Mouse (Mus musculus) 3134 (cell line): Measurements from ENCODE around the gene Ppm1h.
A peak's percentile ranks its signal among the peaks of the same experiment; 100 is the strongest.

ENCODE experiments used
- DNase-seq: peaks from one replicate; pipeline ENCODE4 v3.0.0-alpha.2; 2011; ENCODE audit warnings: low spot score; ENCODE audit not compliant: insufficient read length; ENCODE audit errors: extremely low read depth

Gene Ppm1h

DNA sequence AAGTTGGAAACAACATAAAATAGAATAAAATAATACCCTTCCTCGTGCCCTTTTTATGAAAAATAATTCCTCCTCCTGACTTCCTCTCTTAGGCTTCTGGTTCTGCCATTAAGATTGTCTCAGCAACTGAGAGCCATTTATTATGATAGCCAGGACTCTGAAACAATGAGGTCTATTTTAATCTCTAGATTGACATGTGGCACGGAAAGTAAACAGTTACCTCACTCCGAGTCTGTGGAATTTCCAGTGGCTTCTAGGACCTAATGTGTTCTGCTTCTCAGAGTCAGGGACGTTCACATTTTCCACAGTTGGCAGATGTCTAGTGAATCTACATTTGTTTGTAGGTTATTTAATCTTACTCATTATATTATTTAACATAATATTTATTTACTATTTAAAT, 87.0 kb downstream of the Ppm1h start:
- no peak for DNase-seq

DNA sequence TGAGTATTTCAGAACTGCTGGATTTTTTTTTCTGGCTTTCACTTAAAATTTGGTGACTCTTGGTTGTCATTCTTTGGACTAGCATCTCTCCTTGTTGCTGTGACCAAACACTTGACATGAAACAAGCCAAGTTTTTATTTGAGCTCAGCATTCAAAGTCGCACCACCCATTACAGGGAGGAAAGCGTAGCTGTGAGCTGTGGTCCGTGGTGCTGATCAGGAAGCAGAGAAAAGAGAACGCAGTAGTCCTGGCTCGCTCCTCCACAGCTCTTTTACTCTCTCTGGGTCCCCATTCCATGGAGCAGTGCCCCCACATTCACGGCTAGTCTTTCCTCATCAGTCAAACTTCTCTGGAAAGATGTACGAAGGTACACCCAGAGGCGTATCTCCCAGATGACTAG, 87.4 kb downstream of the Ppm1h start:
- no peak for DNase-seq

- DNase-seq, result no peak
Measured at GRCm38 (mm10) chr10:122768204-122768892, 89.8 kb downstream of the Ppm1h start.

DNA sequence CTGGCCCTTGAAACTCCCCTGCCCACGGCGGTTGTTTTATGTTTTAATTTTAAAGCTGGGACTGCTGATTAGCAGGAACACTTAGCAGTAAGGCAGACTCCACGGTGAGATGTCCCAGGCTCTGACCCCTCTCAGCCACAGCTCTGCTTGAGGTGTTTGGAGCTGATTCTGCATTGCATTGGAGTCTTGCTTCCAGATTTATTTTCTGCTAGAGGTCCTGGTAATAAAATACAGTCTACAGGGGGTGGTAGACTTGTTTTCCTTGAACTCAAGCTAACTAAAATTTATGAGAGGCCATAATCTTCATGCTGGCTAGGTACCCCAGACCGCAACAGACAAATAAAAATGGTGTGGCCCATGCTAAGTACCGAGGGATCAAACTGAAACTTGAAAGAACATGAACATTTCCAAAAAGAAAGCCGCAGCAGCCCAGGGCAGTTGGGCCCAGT, 90.4 kb downstream of the Ppm1h start:
- DNase-seq, result no peak

DNA sequence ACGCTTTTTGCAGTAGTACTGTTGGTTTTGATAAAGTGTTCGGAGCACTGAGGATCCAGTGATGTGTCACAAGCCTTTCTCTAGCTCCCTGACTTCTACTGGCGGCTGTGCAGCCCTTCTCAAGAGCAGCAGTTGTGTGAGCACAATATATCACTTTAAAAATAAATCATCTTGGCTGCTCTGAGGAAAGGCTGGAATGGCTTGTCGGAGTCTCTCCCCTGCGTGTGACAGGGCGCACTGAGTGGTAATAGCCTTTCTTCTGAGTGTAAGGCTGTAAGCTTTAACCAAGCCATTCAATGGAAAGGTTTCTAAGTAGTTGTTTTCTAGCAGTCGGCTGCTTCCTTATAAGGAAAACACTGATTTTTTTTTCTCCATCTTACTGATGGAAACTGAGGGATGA, 91.8 kb downstream of the Ppm1h start:
- DNase-seq, result no peak

DNA sequence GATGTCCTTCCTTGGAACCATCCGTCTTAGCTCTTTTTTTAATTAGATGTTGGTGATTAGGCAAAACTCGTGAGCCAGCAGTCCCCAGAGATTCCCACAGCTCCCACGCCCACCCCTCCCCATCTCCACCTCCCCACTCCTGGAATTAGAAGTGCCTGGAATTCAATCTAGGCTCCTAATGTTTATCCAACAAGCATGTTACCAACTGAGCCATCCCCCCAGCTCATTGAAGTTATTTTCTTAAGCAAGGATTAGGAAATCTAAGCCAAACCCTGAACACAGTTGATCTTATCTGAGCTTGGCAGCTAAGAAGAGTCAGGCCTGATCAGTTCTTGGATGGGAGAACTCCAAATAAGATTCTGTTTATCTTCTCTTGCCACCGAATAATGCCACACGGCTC, 92.4 kb downstream of the Ppm1h start:
- no peak for DNase-seq

GRCm38 (mm10) chr10:122774169-122774568, 95.6 kb downstream of the Ppm1h start:
- DNase-seq, result no peak

- DNase-seq, result no peak
Measured at GRCm38 (mm10) chr10:122777436-122777835, 98.9 kb downstream of the Ppm1h start.

- DNase-seq, result no peak
Measured at GRCm38 (mm10) chr10:122777939-122778655, 99.5 kb downstream of the Ppm1h start.

DNA sequence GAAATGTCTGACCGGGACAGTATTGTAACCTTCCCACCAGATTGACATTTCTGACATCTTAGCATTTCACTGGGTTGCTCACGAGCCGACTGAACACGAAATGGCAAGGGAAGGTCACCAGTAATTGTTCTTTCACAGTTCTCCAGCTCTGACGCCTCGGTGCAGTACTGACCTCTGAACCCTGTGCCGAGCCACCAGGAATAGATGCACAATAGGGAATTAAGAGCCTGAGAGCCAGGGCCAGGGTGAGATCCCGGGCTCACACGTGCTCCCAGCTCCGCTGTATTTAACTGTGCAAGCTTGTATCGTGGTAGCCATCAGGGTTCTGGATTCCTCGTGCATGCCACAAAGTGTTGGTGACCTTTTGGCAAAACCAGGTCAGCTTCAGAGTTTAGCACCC, 100.8 kb downstream of the Ppm1h start:
- no peak for DNase-seq

DNA sequence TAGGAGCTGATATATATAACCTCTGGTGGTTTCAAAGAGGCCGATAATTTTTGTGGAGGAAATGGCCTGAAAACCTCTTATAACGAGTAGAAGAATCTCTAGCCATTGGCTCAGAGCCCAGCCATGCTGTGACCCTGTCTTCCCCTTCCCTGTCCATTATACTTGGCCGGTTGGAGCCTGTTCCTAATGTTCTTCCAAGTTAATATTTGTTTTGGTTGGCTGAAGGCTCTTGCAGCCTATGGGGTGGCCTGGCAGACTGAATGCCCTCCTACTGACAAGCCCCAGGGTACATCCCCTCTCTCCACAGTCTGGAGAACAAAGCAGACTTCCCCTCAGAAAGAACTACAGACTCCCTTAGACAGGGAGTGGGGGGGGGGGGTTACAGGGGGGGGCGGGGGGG, 104.2 kb downstream of the Ppm1h start:
- no peak for DNase-seq

GRCm38 (mm10) chr10:122789648-122790170, 111.1 kb downstream of the Ppm1h start:
- DNase-seq, result no peak

DNA sequence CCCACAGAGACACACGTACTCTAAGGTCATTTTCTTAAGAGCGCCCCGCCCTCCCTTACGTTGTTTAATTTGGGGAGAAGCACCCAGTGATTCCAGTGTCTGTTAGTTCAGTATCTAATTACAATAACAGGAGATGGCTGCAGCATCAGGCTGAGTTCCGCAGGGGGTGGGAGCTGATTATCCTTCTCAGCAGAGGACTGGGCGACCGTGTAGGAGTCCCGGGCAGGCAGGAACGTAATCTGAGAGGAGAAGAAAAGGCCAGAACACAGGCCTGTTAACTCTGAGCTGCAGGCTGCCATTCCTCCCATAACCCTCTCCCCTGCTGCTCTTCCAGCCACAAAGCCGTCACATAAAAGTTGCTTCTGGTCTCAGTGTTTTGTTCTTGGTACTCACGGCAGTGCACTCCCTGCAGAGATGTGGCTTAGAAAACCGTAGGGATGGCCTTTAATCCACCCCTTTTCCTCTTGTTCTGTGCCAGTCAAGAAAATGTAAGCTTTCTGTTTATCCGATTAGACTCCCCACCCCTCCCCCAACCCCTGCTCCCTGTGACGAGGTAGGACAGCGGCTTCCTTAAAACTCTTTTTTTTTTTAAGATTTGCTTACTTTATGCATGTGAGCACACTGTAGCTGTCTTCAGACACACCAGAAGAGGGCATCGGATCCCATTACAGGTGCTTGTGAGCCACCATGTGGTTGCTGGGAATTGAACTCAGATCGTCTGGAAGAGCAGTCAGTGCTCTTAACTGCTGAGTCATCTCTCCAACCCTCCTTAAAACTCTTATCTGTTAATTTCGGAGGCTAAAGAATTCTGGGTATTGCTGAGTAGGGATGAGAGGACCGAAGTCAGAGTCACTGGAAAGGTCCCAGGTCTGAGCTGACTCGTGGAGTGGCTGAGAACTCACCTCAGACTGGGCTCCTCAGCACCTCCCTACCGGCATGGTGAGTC, 113.7 kb downstream of the Ppm1h start:
- DNase-seq, result no peak

- DNase-seq, result no peak
Measured at GRCm38 (mm10) chr10:122793193-122793592, 114.6 kb downstream of the Ppm1h start.

- DNase-seq, result peak; percentile 50
Measured at GRCm38 (mm10) chr10:122794187-122794850, 115.8 kb downstream of the Ppm1h start.

- DNase-seq, result no peak
Measured at GRCm38 (mm10) chr10:122797955-122798354, 119.4 kb downstream of the Ppm1h start.

DNA sequence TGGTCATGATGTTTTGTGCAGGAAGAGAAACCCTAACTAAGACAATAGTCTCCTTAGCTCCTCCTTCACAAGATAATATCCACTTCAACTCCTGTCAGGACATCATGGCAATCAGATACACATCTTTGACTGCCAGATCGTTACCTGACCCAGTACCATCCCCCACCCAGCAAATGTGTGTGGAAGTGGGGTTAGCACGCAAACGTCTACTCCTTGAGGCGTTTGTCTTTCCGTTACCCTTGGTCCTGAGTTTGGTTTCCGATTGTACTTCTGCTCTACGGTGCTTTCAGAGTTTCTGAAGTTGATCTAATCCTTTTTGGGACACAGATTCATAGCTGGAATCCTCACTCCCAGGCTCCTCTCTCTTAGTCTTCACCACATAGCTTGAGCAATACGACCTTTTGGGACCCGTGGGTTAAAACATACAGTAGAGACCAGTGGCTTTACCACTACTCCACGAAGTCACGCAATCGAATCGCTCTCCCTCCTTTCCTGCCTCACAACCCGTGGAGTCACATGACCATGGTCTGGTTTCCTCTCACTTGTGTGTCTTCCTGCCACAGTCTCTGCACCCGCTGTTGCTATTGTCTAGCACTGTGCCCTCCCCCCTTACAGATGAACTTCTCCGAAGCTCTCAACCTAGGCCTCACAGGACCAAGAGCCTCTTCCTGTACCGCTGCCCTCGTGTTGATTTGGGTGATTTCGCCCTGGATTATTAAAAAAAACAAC, 121.6 kb downstream of the Ppm1h start:
- no peak for DNase-seq

DNA sequence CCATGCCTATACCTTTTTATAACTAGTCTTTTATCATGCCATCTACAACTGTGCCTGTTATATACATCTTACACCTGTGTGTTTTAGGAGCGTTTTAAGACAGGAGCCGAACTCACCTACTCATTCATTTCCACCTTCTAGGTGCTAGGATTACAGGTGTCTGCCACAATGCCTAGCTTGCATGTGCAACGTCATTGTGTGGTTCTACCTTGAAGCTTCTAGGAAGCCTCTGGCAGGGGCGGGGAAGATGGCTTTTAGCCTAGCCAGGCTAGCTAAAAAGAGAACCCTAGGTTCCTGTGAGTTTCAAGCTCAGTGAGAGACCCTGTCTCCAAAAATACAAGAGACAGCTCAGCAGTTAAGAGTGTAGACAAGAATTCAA, 122.2 kb downstream of the Ppm1h start:
- DNase-seq, result no peak

GRCm38 (mm10) chr10:122802218-122802617, 123.7 kb downstream of the Ppm1h start:
- DNase-seq, result no peak

DNA sequence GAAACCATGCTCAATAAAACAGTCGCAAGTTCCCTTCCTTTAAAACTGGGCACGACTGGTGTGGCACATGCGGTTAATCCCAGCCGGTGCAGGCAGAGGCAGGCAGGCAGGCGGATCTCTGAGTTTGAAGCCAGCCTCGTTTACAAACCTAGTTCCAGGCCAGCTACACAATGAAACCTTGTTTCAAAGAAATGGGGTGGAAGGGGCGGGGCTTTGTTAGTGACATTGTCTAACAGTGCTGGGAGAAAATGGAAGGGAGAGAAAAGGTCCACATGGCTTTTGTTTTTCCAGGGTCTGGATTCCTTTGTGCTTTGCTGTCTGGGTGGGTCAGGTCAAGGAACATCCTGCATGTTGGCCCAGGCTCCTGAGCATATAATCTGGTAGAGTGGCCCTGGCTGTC, 124.3 kb downstream of the Ppm1h start:
- DNase-seq, result no peak
